In the genomic region with DNA sequence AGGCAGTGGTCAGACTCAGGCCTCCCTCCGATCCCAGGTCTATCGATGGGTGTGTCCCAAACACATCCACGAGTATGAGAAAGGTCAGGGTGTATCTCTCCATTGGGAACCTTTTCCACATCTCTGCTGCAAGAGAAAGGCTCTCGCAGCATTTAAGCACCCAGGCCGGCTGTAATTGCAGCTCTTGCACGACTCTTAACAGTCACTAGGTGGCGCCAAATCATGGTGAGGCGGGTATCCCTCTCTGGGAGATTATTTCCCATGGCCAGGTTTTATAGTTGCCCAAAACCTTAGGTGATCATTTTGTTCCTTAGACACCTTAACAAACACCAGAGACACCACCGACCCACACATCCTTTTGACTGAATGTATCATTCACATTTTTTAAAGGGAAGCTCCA, we compare ENCODE assay signal across 9 mouse cellular contexts. TPM values are rescaled to one million over a fixed set of nuclear protein-coding genes. Genes with fewer than 3 reads are reported as not detected.
A peak's percentile ranks its signal among the peaks of the same experiment; 100 is the strongest.
DNase-seq lines count a peak whose midpoint lies in the region; ATAC-seq and TF ChIP-seq lines count a peak whose summit lies in the region.
"Had no signal": no experiment of that assay in that cellular context is flagged by ENCODE, and none has a peak within 500 bp of the region (broad histone marks: within the 10 kb centered on the region; RNA-seq: fewer than 3 reads in every experiment).

No protein-coding gene starts in this region.

- no peak overlapping the region for H3K9ac ChIP-seq in heart, embryonic 11.5 days (ENCODE audit: low read depth, low read length)
- H3K9ac ChIP-seq in kidney, postnatal 0 days (ENCODE audit: low read depth, low read length): no peak overlapping the region

- DNase-seq in heart, adult 11 months: peak; percentile 89
- DNase-seq in urinary bladder, postnatal 25 days (ENCODE audit: low spot score): peak; percentile 38
- DNase-seq in urinary bladder, postnatal 10 days (ENCODE audit: low spot score): no peak
- peak; percentile 45 for DNase-seq in embryo, embryonic 9.5 days (ENCODE audit: extremely low spot score)
- DNase-seq in kidney, postnatal 0 days (ENCODE audit: low spot score): peak; percentile 77
- DNase-seq in lung, postnatal 25 days (ENCODE audit: low spot score): peak; percentile 27

- peak; percentile 82 for TF ChIP-seq CTCF in kidney, postnatal 0 days (IDR thresholded peaks at IDR 0.05; ENCODE audit: low read depth)

- H3K27me3 ChIP-seq in heart, embryonic 11.5 days (ENCODE audit: control insufficient read depth, insufficient read depth, low read length): peaks cover 3% of the 10 kb centered on the region; the same call in 1 of the 2 replicates
- no peaks in the 10 kb centered on the region for H3K27me3 ChIP-seq in kidney, postnatal 0 days (ENCODE audit: insufficient read depth, low read length)

- H3K4me2 ChIP-seq in heart, embryonic 11.5 days: no peak overlapping the region
- no peak overlapping the region for H3K4me2 ChIP-seq in kidney, postnatal 0 days (ENCODE audit: low read length)

- ATAC-seq in heart, embryonic 11.5 days (replicated peaks; ENCODE audit: insufficient number of reproducible peaks, low FRiP score, low TSS enrichment): no peak
- ATAC-seq in kidney, postnatal 0 days (replicated peaks; ENCODE audit: low FRiP score, low read depth): no peak
- no peak for ATAC-seq in megakaryocyte, adult 5-6 weeks (ENCODE audit: poor library complexity, severe bottlenecking)

- no peaks in the 10 kb centered on the region for H3K9me3 ChIP-seq in heart, embryonic 11.5 days (replicated peaks; ENCODE audit: control insufficient read depth, low read length)
- H3K9me3 ChIP-seq in kidney, postnatal 0 days (replicated peaks; ENCODE audit: low read length): no peaks in the 10 kb centered on the region

- no peak overlapping the region for H3K4me3 ChIP-seq in heart, embryonic 11.5 days (ENCODE audit: low read depth, low read length)
- no peak overlapping the region for H3K4me3 ChIP-seq in kidney, postnatal 0 days (replicated peaks; ENCODE audit: low read depth, low read length)

- no peak overlapping the region for H3K27ac ChIP-seq in heart, embryonic 11.5 days (ENCODE audit: low read depth, low read length)
- no peak overlapping the region for H3K27ac ChIP-seq in kidney, postnatal 0 days

- peaks cover 8% of the 10 kb centered on the region for H3K4me1 ChIP-seq in heart, embryonic 11.5 days (ENCODE audit: control insufficient read depth, insufficient read depth, low read length)
- H3K4me1 ChIP-seq in kidney, postnatal 0 days (replicated peaks; ENCODE audit: insufficient read depth, low read length): no peaks in the 10 kb centered on the region

- WGBS in heart, embryonic 11.5 days (ENCODE audit: insufficient replicate concordance): 8% methylated on average over 9 of the region's 9 CpGs
- WGBS in kidney, postnatal 0 days: 16% methylated on average over 9 of the region's 9 CpGs

- H3K36me3 ChIP-seq in heart, embryonic 11.5 days (ENCODE audit: control insufficient read depth, insufficient read depth, low read length): no peaks in the 10 kb centered on the region
- no peaks in the 10 kb centered on the region for H3K36me3 ChIP-seq in kidney, postnatal 0 days (ENCODE audit: insufficient read depth, low read length)

RNA-seq across cellular contexts. Expression of a gene that starts 5.5 kb away (rescaled TPM):
- polyA plus RNA-seq in heart, embryonic 11.5 days (2014; fragmentation: Nextera tagmentation; extraction: Ambion mirVana): 0.03 and 0.24 TPM in 2 replicates
- not detected in 2 replicates for polyA plus RNA-seq in kidney, postnatal 0 days (2015; fragmentation: Nextera tagmentation; extraction: Ambion mirVana)
- not detected in 2 replicates for total RNA-seq in megakaryocyte, adult 5-6 weeks (2015)
- total RNA-seq in megakaryocyte, adult 5-6 weeks (2017): not detected in 2 replicates

RNA-seq across cellular contexts. Expression of a gene that starts 18.5 kb away (rescaled TPM):
- 0.51 and 0.64 TPM in 2 replicates for polyA plus RNA-seq in heart, embryonic 11.5 days (2014; fragmentation: Nextera tagmentation; extraction: Ambion mirVana)
- not detected in 2 replicates for polyA plus RNA-seq in kidney, postnatal 0 days (2015; fragmentation: Nextera tagmentation; extraction: Ambion mirVana)
- total RNA-seq in megakaryocyte, adult 5-6 weeks (2015): not detected in 2 replicates
- not detected in 2 replicates for total RNA-seq in megakaryocyte, adult 5-6 weeks (2017)
- total RNA-seq: layer of hippocampus, adult 8-10 months had no signal

RNA-seq across cellular contexts. Expression of a gene that starts 19.2 kb away (rescaled TPM):
- not detected in 2 replicates for polyA plus RNA-seq in heart, embryonic 11.5 days (2014; fragmentation: Nextera tagmentation; extraction: Ambion mirVana)
- not detected in 2 replicates for polyA plus RNA-seq in kidney, postnatal 0 days (2015; fragmentation: Nextera tagmentation; extraction: Ambion mirVana)
- not detected in 2 replicates for total RNA-seq in megakaryocyte, adult 5-6 weeks (2015)
- 0.08 TPM in 1 of 2 replicates, not detected in the other for total RNA-seq in megakaryocyte, adult 5-6 weeks (2017)

RNA-seq across cellular contexts. Expression of a gene that starts 36.0 kb away (rescaled TPM):
- polyA plus RNA-seq in heart, embryonic 11.5 days (2014; fragmentation: Nextera tagmentation; extraction: Ambion mirVana): 2.1 and 2.2 TPM in 2 replicates
- polyA plus RNA-seq in kidney, postnatal 0 days (2015; fragmentation: Nextera tagmentation; extraction: Ambion mirVana): 2.6 and 3.1 TPM in 2 replicates
- not detected in 2 replicates for total RNA-seq in megakaryocyte, adult 5-6 weeks (2015)
- total RNA-seq in megakaryocyte, adult 5-6 weeks (2017): not detected in 2 replicates

RNA-seq across cellular contexts. Expression of a gene that starts 55.6 kb away (rescaled TPM):
- polyA plus RNA-seq in heart, embryonic 11.5 days (2014; fragmentation: Nextera tagmentation; extraction: Ambion mirVana): not detected in 2 replicates
- not detected in 2 replicates for polyA plus RNA-seq in kidney, postnatal 0 days (2015; fragmentation: Nextera tagmentation; extraction: Ambion mirVana)
- not detected in 2 replicates for total RNA-seq in megakaryocyte, adult 5-6 weeks (2015)
- total RNA-seq in megakaryocyte, adult 5-6 weeks (2017): not detected in 2 replicates
- total RNA-seq: layer of hippocampus, adult 8-10 months had no signal
